Mouse (Mus musculus) ovary, adult 18-20 months (tissue): ENCODE data around the gene Ndufs2.

Source experiments
- DNase-seq: peaks from one replicate; pipeline ENCODE4 v3.0.0; 2022; ENCODE audit warnings: low spot score, mixed read lengths

Ndufs2 gene

DNA sequence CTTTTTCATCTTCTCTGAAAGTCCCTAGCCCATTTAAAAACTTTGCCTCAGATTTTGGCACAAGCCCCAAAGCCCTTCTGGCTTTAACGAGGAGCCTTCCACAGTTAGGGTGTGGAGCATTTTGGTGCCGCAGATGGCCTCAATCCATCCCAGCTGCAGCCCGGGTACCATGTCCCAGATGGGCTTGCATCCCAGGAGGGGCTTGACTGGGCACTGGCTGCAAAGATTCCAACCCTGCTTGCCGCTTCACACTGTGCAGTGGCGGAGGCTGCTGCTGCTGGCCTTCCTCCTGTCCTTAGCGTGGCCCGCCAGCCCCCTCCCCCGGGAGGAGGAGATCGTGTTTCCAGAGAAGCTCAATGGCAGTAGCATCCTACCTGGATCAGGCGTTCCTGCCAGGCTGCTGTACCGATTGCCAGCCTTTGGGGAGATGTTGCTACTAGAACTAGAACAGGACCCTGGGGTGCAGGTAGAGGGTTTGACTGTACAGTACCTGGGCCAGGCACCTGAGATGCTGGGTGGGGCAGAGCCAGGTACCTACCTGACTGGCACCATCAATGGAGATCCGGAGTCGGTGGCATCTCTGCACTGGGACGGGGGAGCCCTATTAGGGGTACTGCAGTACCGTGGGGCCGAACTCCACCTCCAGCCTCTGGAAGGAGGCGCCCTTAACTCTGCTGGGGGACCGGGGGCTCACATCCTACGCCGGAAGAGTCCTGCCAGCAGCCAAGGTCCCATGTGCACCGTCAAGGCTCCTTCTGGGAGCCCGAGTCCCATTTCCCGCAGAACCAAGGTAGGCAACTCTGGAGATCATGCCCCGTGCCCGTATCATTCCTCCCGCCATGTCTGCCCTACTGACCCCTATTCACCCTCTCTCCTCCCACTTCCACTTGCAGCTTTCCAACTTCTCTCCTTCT lies at the start of gene Ndufs2:
Gene Ndufs2 (minus strand): TSS at position 709 of the 914 bp plus-strand sequence.
- no peak for DNase-seq

GRCm38 (mm10) chr1:171298226-171298625 lies 47.0 kb upstream of the Ndufs2 start:
- no peak for DNase-seq

- no peak for DNase-seq
These were observed 43.8 kb upstream of the Ndufs2 start for GRCm38 (mm10) chr1:171295063-171295402.

- peak; percentile 75 for DNase-seq
These were observed 43.3 kb upstream of the Ndufs2 start, which contains the start of gene Ufc1 for GRCm38 (mm10) chr1:171294298-171295062. TSS of gene Ufc1 (minus strand) at chr1:171295024.

DNA sequence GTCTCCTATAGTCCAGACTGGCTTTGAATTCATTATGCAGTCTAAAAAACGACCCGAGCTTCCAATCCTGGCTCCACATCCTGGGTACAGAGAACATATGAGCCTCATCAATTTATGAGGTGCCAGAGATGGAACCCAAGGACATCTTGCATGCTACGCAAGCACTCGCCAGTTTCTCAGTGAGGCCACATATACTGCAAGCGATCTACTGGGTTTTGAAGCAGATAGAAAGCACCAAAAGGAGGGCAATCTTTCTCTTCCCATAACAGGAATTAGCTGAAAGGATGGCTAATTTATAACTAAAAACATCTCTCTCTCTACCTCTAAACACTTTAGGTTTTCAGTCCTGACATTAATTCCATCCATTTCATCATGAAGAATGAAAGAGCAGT lies 42.7 kb upstream of the Ndufs2 start:
- no peak for DNase-seq

GRCm38 (mm10) chr1:171293351-171293750 lies 42.2 kb upstream of the Ndufs2 start:
- DNase-seq = no peak

DNA sequence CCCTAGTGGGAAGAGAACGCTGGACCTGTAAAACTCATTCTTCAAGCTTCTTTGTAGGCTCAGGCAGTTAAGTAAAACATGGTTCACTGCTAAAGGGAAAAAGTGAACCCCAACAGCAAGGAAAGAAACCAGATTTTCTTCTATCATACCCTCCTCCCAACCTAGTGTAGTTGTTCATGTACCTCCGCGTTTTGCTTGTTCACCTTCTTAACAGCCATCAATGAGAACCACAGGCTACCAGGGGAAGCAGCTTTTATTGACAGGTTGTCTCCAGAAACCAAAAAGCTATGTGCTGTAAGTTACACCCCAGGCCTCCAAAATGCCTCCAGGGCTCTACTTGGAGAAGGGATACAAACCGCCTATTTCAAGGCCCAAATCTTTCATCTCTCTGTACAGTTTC lies 37.1 kb upstream of the Ndufs2 start:
- no peak for DNase-seq

DNA sequence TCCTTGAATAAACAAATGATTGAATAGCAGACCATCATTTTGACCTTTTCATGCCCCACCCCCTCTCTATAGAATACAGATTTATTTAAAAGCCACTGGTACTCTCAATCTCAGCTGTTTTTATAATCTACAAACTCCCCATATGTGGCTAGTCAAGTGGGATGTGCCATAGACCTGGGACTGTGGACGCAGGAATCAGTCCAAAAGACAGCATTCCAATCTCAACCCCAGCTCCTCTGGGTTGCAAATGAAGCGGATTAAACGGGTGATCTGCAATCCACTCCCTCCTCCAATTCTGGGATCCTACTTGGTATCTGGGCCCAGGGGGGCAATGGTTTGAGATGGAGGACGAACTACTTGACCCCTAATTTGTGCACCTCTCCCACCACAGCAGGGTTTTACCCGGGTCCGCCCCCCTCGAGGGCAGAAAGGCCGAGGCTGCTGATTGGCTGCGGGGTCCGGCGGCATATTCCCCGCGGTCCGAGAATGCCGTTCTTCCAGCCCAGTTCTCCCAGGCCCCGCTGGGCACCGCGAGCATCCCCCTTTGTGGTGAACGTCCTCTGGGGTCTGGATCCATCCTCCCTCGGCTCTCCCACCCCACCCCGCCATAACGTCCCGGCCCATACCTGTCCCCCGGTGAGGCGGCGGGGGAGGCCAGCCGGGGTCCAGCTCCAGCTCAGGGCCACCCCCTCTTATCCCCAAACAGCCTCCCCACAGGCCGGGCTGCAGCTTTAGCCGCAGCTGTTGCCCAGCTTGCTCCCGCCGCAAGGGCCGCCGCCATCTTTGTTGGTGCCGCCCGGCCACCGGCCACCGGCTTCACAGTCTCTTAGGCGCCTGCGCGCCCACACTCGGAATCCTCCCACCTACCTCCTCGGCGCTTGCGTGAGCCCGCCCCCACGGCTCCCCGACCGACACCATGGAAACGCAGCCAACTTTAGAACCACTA lies 36.2 kb upstream of the Ndufs2 start, which contains the start of gene Usp21:
Gene Usp21 (minus strand): TSS at position 856 of the 946 bp plus-strand sequence.
- peak; percentile 91 for DNase-seq

GRCm38 (mm10) chr1:171286517-171286916 lies 35.3 kb upstream of the Ndufs2 start:
- no peak for DNase-seq

- no peak for DNase-seq
These were observed 34.1 kb upstream of the Ndufs2 start for GRCm38 (mm10) chr1:171285096-171285892.

- DNase-seq = no peak
These were observed 33.3 kb upstream of the Ndufs2 start for GRCm38 (mm10) chr1:171284491-171284890.

DNA sequence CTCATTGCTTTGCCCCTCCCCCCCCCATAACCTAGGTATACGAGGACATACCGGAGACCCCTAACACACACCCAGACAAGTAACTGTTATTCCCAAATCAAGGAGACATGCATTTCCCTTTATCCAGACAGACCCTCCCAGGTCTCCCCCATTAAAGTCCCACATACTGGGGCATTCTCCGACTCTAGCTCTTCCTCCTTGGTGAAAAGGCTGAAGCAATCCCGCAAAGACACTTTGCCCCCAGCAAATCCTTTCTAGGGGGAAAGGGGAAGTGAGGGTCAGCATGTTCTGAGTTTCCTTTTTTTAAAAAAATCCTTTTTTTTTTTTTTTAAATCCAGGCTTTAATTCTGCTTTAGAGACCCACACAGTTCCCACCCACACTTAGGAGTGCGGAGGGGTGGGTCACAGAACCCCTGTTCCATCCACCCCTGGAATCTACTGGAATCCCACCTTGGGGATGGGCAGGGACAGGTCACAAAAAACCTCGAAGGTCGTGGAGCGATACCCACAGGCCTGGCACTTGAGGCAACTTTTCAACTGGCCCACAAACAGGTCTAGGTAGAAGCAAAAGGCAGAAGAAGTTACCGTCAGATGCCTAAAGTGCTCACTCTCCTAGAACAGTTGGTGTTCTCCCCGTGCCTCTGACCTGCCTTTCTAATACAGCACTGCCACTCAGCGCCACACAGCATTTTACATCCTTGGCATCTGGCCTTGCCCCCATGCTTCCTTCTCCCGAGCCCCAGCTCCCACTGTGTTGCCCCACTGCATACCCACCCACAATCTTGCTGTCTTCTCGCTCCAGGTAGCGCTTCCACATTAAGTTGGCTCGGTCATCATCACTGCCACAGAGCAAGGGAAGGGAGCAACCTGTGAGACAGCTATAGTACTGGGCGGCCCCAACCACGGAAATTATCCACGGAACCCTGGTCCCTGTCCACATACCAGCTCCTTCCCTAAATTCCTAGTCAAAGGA lies 32.3 kb upstream of the Ndufs2 start:
- DNase-seq = no peak

GRCm38 (mm10) chr1:171282086-171282805 lies 31.1 kb upstream of the Ndufs2 start:
- DNase-seq = no peak

DNA sequence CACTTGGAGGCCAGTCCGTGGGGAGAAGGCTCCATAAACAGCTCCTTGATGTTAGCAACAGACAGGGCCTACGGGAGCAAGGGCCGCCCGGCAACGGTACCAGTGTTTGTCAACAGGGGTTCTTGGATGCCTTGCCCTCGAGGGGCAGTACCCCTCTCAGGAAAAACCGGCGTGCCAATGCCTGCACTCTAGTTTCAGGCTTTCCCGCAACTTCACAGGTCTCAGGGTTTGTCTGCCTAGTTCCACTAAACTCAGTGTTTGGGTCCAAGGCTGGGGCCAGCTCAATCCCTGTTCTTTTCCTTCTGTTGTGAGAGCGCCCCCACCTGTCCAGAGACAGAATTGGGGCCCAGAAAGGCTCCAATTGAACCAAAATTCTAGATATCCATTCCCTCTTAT lies 30.3 kb upstream of the Ndufs2 start:
- peak; percentile 60 for DNase-seq

DNA sequence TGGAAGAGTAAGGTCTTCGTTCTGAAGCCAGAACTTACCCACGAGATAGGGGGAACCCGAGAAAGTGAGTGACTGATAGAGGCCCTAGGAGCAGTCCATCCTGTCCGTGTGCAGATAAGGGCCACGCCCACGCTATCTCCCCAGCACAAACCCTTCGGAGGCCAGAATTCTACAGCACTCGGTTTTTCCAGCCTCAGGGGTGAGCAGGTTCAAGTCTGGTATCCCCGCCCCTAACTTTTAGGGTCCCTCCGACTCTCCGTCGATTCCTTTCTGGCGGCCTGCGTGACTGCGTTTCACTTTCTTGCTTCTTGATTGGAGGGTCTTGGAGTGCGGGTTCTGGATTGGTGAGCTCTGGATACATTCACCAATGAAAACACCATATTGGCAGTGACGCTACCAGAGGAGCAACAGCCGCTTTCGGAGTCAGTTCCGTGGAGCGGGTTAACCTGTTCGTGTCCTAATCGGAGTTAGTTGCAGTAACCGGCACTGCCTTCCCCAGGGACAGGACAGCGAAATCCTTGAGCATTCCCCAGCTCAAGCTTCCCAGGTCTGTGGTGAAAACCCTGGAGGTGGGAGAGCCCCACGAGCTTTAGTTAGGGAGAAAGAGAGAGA lies 29.8 kb upstream of the Ndufs2 start, which contains the start of gene Ppox:
Gene Ppox (minus strand): TSS at position 271 of the 612 bp plus-strand sequence.
- DNase-seq = peak; percentile 92

GRCm38 (mm10) chr1:171280250-171280915 lies 29.2 kb upstream of the Ndufs2 start:
- no peak for DNase-seq

DNA sequence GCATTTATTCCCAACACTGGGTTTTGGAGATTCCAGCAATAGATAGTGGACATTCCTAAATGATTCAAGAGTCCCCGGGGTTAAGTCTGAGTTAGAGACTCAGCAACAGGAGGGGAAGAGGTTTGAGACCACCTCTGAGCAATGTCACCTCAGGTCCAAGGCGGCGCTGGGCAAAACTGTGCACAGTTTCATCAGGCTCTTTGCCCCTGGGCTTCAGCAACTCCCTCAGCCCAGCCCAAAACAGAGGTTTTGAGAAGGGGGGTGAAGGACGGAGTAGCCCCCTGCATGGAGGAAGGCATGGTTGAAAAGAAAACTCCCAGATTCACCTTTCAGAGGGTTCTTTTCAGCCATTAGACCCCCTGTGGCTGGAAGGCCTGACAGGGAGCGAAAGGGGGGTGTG lies 28.5 kb upstream of the Ndufs2 start:
- no peak for DNase-seq
